Mouse (Mus musculus): ENCODE data around the gene Gm14180. TPM values are rescaled to one million over a fixed set of nuclear protein-coding genes. Genes with fewer than 3 reads are reported as not detected.
"Not testable (repeated sequence)": the region's sequence is repeated elsewhere in the genome, so short reads cannot be mapped to it uniquely, and the experiment has no call there.

Gene Gm14180
- total RNA-seq (2021), result not detected
- long read RNA-seq, experiment 1, result 0 reads
- long read RNA-seq, experiment 2, result 0 reads

- DNase-seq (ENCODE audit: low spot score in 2 of 2), result no peak
Measured at GRCm38 (mm10) chr11:99734190-99734589, at the start of gene Gm14180. Gene Gm14180, minus strand, starts transcription at chr11:99734290.

DNA sequence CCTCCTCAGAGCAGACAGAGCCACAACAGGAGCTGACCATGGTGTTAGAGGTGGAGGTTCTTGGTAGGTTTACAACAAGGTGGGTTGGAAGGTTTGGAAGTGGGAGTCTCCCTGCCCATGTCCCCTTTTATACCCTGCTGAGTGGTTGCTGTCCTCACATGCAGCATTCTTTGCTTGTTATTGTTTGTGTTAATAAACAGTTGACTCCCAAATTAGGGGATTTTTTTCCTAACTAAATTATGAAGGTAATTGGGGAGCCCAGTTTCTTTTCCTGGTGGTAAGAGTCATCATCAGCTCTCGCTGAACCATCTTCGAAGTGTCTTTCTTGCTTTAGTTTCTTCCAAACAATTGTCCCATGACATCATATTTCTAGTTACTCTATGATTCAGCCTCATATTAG is 46.5 kb upstream of the Gm14180 start, which contains the start of gene Krtap4-8:
TSS of gene Krtap4-8 (minus strand) at position 101 of the 400 bp plus-strand sequence.
- DNase-seq (ENCODE audit: low spot score in 2 of 2), result no peak

DNA sequence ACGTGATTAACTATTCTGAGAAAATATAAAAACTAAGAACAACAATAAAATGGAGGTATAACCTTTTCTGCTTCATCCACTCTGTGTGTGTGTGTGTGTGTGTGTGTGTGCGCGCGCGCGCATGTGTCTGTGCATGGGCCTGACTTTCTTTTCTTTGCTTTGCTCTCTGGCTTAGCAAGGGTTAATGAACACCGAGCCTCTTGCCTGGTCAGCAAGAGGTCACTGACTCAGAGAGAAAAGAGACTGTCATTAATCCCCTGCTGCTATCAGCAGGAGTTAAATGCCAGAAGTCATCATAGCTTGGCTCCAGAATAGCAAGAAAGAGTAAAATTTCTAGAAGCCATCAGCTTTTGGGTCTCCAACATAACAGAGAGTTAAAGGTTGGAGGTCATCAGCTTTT is 44.3 kb upstream of the Gm14180 start:
- no peak for DNase-seq (ENCODE audit: low spot score in 2 of 2)

GRCm38 (mm10) chr11:99772813-99773212 is 38.7 kb upstream of the Gm14180 start, which contains the start of gene Gm11595:
Gene Gm11595, minus strand, starts transcription at chr11:99772913.
- DNase-seq (ENCODE audit: low spot score in 2 of 2), result not testable (repeated sequence)

- no peak for DNase-seq (ENCODE audit: low spot score in 2 of 2)
Measured at GRCm38 (mm10) chr11:99768410-99768809, 34.3 kb upstream of the Gm14180 start.

GRCm38 (mm10) chr11:99758877-99759276 is 24.8 kb upstream of the Gm14180 start:
- no peak for DNase-seq (ENCODE audit: low spot score in 2 of 2)

GRCm38 (mm10) chr11:99743985-99744384 is 9.9 kb upstream of the Gm14180 start:
- DNase-seq (ENCODE audit: low spot score in 2 of 2), result no peak

- no peak for DNase-seq (ENCODE audit: low spot score in 2 of 2)
Measured at GRCm38 (mm10) chr11:99724061-99724460, 10.0 kb downstream of the Gm14180 start.

DNA sequence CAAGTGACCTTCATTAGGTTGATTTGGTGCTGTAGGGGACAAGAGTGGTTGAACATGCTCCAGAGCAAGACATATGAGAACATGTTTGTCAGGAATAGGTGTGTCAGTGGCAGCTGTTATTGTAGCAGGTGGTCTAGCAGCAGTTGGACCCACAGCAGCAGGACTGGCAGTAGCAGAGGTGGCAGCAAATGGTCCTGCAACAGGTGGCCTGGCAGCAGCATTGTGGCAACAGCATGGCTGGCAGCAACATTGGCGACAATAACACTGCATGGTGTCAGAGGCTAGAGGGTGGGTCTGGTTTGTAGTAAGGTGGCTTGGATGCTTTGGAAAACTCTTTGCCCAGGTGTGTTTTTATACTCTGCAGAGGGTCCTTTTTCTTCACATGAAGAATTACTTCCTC is 15.3 kb downstream of the Gm14180 start:
- no peak for DNase-seq (ENCODE audit: low spot score in 2 of 2)

GRCm38 (mm10) chr11:99690463-99690862 is 43.6 kb downstream of the Gm14180 start, which contains the start of gene Gm14190:
Gene Gm14190, minus strand, starts transcription at chr11:99690740.
- DNase-seq (ENCODE audit: low spot score in 2 of 2), result no peak

GRCm38 (mm10) chr11:99685235-99685634 is 48.9 kb downstream of the Gm14180 start:
- not testable (repeated sequence) for DNase-seq (ENCODE audit: low spot score in 2 of 2)

Other genes with a start within 250 kb of the Gm14180 start
- gene Krt23, start 241.2 kb downstream of the Gm14180 start, total RNA-seq (2021), result not detected
- not detected for gene Krt39, start 213.0 kb downstream of the Gm14180 start, total RNA-seq (2021)
- not detected for gene Krt40, start 191.1 kb downstream of the Gm14180 start, total RNA-seq (2021)
- not detected for gene Krtap3-3, start 183.4 kb downstream of the Gm14180 start, total RNA-seq (2021)
- not detected for gene Krtap3-2, start 177.4 kb downstream of the Gm14180 start, total RNA-seq (2021)
- not detected for gene Gm11939, start 174.8 kb downstream of the Gm14180 start, total RNA-seq (2021)
- gene Krtap3-1, start 167.7 kb downstream of the Gm14180 start, total RNA-seq (2021), result not detected
- not detected for gene Krtap1-5, start 153.3 kb downstream of the Gm14180 start, total RNA-seq (2021)
- not detected for gene Krtap1-4, start 150.6 kb downstream of the Gm14180 start, total RNA-seq (2021)
- gene Krtap1-3, start 143.0 kb downstream of the Gm14180 start, total RNA-seq (2021), result not detected
- gene Krtap9-3, start 136.2 kb downstream of the Gm14180 start, total RNA-seq (2021), result not detected
- not detected for gene Gm11938, start 131.0 kb downstream of the Gm14180 start, total RNA-seq (2021)
- gene Gm11937, start 124.1 kb downstream of the Gm14180 start, total RNA-seq (2021), result not detected
- gene Krtap2-4, start 119.4 kb downstream of the Gm14180 start, total RNA-seq (2021), result not detected
- not detected for gene Gm11562, start 113.9 kb downstream of the Gm14180 start, total RNA-seq (2021)
- not detected for gene Krtap4-1, start 106.1 kb downstream of the Gm14180 start, total RNA-seq (2021)
- gene Krtap4-2, start 99.2 kb downstream of the Gm14180 start, total RNA-seq (2021), result not detected
- not detected for gene Krtap4-7, start 90.2 kb downstream of the Gm14180 start, total RNA-seq (2021)
- gene Gm11555, start 84.1 kb downstream of the Gm14180 start, total RNA-seq (2021), result not detected
- not detected for gene Gm11563, start 75.3 kb downstream of the Gm14180 start, total RNA-seq (2021)
- gene Krtap4-6, start 68.3 kb downstream of the Gm14180 start, total RNA-seq (2021), result not detected
- gene Gm14190, start 43.5 kb downstream of the Gm14180 start, total RNA-seq (2021), result not detected
- gene Gm11595, start 38.6 kb upstream of the Gm14180 start, total RNA-seq (2021), result not detected
- not detected for gene Krtap4-8, start 46.4 kb upstream of the Gm14180 start, total RNA-seq (2021)
- gene Krtap4-9, start 50.9 kb upstream of the Gm14180 start, total RNA-seq (2021), result not detected
- not detected for gene Gm11596, start 59.2 kb upstream of the Gm14180 start, total RNA-seq (2021)
- gene Gm11569, start 64.6 kb upstream of the Gm14180 start, total RNA-seq (2021), result not detected
- gene Gm11554, start 70.2 kb upstream of the Gm14180 start, total RNA-seq (2021), result not detected
- gene Krtap4-13, start 75.6 kb upstream of the Gm14180 start, total RNA-seq (2021), result not detected
- not detected for gene Gm11564, start 81.4 kb upstream of the Gm14180 start, total RNA-seq (2021)
- not detected for gene 2300003K06Rik, start 103.8 kb upstream of the Gm14180 start, total RNA-seq (2021)
- gene Krtap4-16, start 117.3 kb upstream of the Gm14180 start, total RNA-seq (2021), result not detected
- not detected for gene Gm11568, start 123.6 kb upstream of the Gm14180 start, total RNA-seq (2021)
- gene Gm11559, start 130.2 kb upstream of the Gm14180 start, total RNA-seq (2021), result not detected
- not detected for gene Krtap9-1, start 139.1 kb upstream of the Gm14180 start, total RNA-seq (2021)
- not detected for gene Gm11567, start 144.9 kb upstream of the Gm14180 start, total RNA-seq (2021)
- gene Krtap31-1, start 173.6 kb upstream of the Gm14180 start, total RNA-seq (2021), result not detected
- gene Gm11565, start 180.5 kb upstream of the Gm14180 start, total RNA-seq (2021), result not detected
- not detected for gene Krtap31-2, start 202.0 kb upstream of the Gm14180 start, total RNA-seq (2021)
- gene Krtap9-5, start 214.2 kb upstream of the Gm14180 start, total RNA-seq (2021), result not detected
- gene Krtap29-1, start 244.8 kb upstream of the Gm14180 start, total RNA-seq (2021), result not detected

All from adrenal gland, adult 18-20 months (tissue).